Mouse (Mus musculus) heart, embryonic 14.5 days (tissue): ENCODE measurements around the gene Gpha2. TPM values are rescaled to one million over a fixed set of nuclear protein-coding genes. Genes with fewer than 3 reads are reported as not detected.

ENCODE experiments used
- ATAC-seq: fragments of 200-750 bp; cut with Nextera tagmentation; 2 replicates; pipeline ENCODE4 v1.8.0; 2017; ENCODE audit warnings: low read depth, moderate TSS enrichment; ENCODE audit not compliant: insufficient number of reproducible peaks, insufficient read depth, low FRiP score
- H3K27ac ChIP-seq, 2 experiments: fragments of 200-500 bp in 1 of 2; fragments of 300-500 bp in 1 of 2; sonication (generic) in 1 of 2; replicated peaks in 1 of 2; 2 replicates each; pipeline ENCODE4 v1.5.1; 2012 to 2014; ENCODE audit warnings: low read depth in 2 of 2, low read length in 2 of 2, control low read depth in 1 of 2, mild to moderate bottlenecking in 1 of 2, mixed read lengths in 1 of 2; ENCODE audit not compliant: control insufficient read depth in 1 of 2, insufficient read depth in 1 of 2
- H3K27me3 ChIP-seq: fragments of 300-500 bp; sonication (generic); 2 replicates; pipeline ENCODE4 v1.6.1; 2014; ENCODE audit warnings: mild to moderate bottlenecking, low read length, control low read depth; ENCODE audit not compliant: control insufficient read depth, insufficient read depth
- H3K36me3 ChIP-seq: fragments of 300-500 bp; sonication (generic); 2 replicates; pipeline ENCODE4 v1.6.1; 2014; ENCODE audit warnings: mild to moderate bottlenecking, control low read depth, low read length, mixed read lengths; ENCODE audit not compliant: control insufficient read depth, insufficient read depth
- H3K4me1 ChIP-seq, 2 experiments: fragments of 200-500 bp in 1 of 2; fragments of 300-500 bp in 1 of 2; sonication (generic) in 1 of 2; 2 replicates each; pipeline ENCODE4 v1.6.1; 2012 to 2014; ENCODE audit warnings: low read length in 2 of 2, control low read depth in 1 of 2, mixed read lengths in 1 of 2; ENCODE audit not compliant: control insufficient read depth in 2 of 2, insufficient read depth in 2 of 2
- H3K4me2 ChIP-seq: fragments of 300-500 bp; sonication (generic); 2 replicates; pipeline ENCODE4 v1.6.1; 2014; ENCODE audit warnings: mild to moderate bottlenecking, low read length
- H3K4me3 ChIP-seq, 2 experiments: fragments of 200-500 bp in 1 of 2; fragments of 300-500 bp in 1 of 2; sonication (generic) in 1 of 2; 2 replicates each; pipeline ENCODE4 v1.5.1; 2012 to 2014; ENCODE audit warnings: low read length in 2 of 2, mild to moderate bottlenecking in 2 of 2, control low read depth in 1 of 2, low read depth in 1 of 2, moderate library complexity in 1 of 2; ENCODE audit not compliant: control insufficient read depth in 1 of 2, insufficient read depth in 1 of 2
- H3K9ac ChIP-seq: fragments of 300-500 bp; sonication (generic); 2 replicates; pipeline ENCODE4 v1.6.1; 2014; ENCODE audit warnings: mild to moderate bottlenecking, low read length
- H3K9me3 ChIP-seq: fragments of 300-500 bp; sonication (generic); 2 replicates; pipeline ENCODE4 v1.6.1; 2016; ENCODE audit warnings: low read length, control low read depth; ENCODE audit not compliant: control insufficient read depth
- WGBS: fragments of 180-500 bp; shearing (Covaris S2); extraction: QIAGEN DNeasy Blood & Tissue Kit; methylation state at CpG from one replicate; pipeline ENCODE4 v1.1.7; 2014; 5-methylcytosine and 5-hydroxymethylcytosine counted together
- microRNA counts: library from miRNA; unstranded; fragments of <30 nt; microRNA quantifications from one replicate; lab custom pipeline; 2016
- microRNA-seq: library from miRNA; unstranded; fragments of <30 nt; microRNA quantifications from one replicate; pipeline ENCODE4, GENCODE M21; 2016
- polyA plus RNA-seq: library from polyadenylated mRNA; unstranded; fragments of >200 nt; fragmentation: Nextera tagmentation; extraction: Ambion mirVana; gene quantifications from 2 replicates; pipeline ENCODE4 v1.2.1, GENCODE M21; 2014

The Gpha2 gene
- polyA plus RNA-seq, 1 experiment from 2014 or later = not detected

- no peaks in the 10 kb centered on the region for H3K27me3 ChIP-seq
- peaks cover 13 to 19% of the 10 kb centered on the region in 2 experiments for H3K4me1 ChIP-seq
- H3K36me3 ChIP-seq = no peaks in the 10 kb centered on the region
- no peak overlapping the region for H3K27ac ChIP-seq
- H3K4me3 ChIP-seq = no peak overlapping the region
- H3K4me2 ChIP-seq = no peak overlapping the region
- ATAC-seq = no peak
- H3K9ac ChIP-seq = no peak overlapping the region
- no peaks in the 10 kb centered on the region for H3K9me3 ChIP-seq
- 84% methylated on average over 4 of the region's 4 CpGs for WGBS
Measured at GRCm38 (mm10) chr19:6273592-6273991, 47.4 kb downstream of the Gpha2 start.

- WGBS = 84% methylated on average over 13 of the region's 13 CpGs
- Histone ChIP-seq H3K36me3 (peaks cover 3% of the 10 kb centered on the region; the same call in 1 of the 2 replicates), H3K9ac (no peak overlapping the region), H3K4me3 (no peak overlapping the region), H3K27me3 (no peaks in the 10 kb centered on the region), H3K9me3 (no peaks in the 10 kb centered on the region), H3K4me2 (no peak overlapping the region), H3K4me1 (peaks cover 17 to 24% of the 10 kb centered on the region in 2 experiments), H3K27ac (no peak overlapping the region)
- no peak for ATAC-seq
Measured at GRCm38 (mm10) chr19:6273998-6274608, 47.9 kb downstream of the Gpha2 start.

GRCm38 (mm10) chr19:6275740-6276389 lies 49.7 kb downstream of the Gpha2 start:
- ATAC-seq = 0 out of 2 replicates have a peak, but pooled peaks have one; percentile 2
- peak overlapping the region; percentile 80 for H3K4me2 ChIP-seq

DNA sequence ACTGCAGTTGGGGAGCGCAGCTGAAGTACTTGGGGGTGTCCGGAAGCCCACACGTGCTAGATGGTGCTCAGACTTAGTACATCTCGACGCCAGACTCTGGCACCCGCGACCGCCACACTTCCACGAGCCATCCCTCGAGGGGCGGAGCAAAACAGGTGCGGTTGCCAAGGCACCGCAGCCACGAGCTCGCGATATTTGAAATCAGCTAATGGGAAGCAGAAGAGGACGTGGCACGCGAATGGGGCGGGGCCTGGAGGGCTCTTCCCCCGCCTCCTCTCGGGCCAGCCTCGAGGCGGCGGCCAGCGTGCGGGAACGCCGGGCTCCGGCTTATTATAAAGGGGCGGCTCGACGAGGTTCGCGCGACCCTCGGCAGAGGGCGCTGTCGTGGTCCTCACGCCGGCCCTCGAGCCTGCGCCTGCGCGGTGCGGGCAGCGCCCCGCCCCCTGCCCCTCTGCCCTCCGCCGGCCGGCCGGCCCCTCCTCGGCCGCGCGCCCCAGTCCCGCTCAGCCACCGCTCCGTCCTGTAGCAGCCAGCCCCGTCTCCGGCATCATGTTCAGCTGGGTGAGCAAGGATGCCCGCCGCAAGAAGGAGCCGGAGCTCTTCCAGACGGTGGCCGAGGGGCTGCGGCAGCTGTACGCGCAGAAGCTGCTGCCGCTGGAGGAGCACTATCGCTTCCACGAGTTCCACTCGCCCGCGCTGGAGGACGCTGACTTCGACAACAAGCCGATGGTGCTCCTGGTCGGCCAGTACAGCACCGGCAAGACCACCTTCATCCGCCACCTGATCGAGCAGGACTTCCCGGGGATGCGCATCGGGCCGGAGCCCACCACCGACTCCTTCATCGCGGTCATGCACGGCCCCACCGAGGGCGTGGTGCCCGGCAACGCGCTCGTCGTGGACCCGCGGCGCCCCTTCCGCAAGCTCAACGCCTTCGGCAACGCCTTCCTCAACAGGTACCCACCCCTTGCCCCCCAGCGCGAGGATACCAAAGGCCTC lies 50.5 kb downstream of the Gpha2 start, which contains the start of gene Ehd1:
Gene Ehd1 (plus strand): TSS at position 300 of the 996 bp plus-strand sequence.
- Histone ChIP-seq H3K27me3 (no peaks in the 10 kb centered on the region), H3K9ac (peak within 1 kb of the TSS; percentile 84), H3K4me1 (peaks cover 37 to 46% of the 10 kb centered on the region in 2 experiments), H3K27ac (peak within 1 kb of the TSS; percentile 73 to 77), H3K36me3 (peaks cover 29% of the 10 kb centered on the region), H3K4me2 (peak within 1 kb of the TSS; percentile 80), H3K4me3 (peak within 1 kb of the TSS; percentile 75 to 82), H3K9me3 (no peaks in the 10 kb centered on the region)
- ATAC-seq = peak; percentile 93
- under 1% methylated on average over 102 of the region's 106 CpGs for WGBS

More at GRCm38 (mm10) chr19:6275740-6276389, 49.7 kb downstream of the Gpha2 start:
- Histone ChIP-seq H3K9me3 (no peaks in the 10 kb centered on the region), H3K27ac (peak overlapping the region; percentile 72 to 73), H3K27me3 (no peaks in the 10 kb centered on the region), H3K4me3 (peak overlapping the region; percentile 59 to 75), H3K4me1 (peaks cover 32 to 42% of the 10 kb centered on the region in 2 experiments), H3K9ac (peak overlapping the region; percentile 70), H3K36me3 (peaks cover 21% of the 10 kb centered on the region)
- 10% methylated on average over 15 of the region's 15 CpGs for WGBS

MicroRNAs within 50 kb of the gene (microRNA counts, 519-probe panel; counts per million panel counts)
- 322 counts per million, percentile 70 among the panel's probes with 10 or more counts for microRNA mmu-miR-192 (lab: Ali Mortazavi, UCI)

Small RNA genes within 50 kb of the gene (microRNA-seq; reads per million reads assigned to microRNA genes)
- 60.4 reads per million, percentile 45 among the genes with 10 or more reads in this experiment for gene Mir192
- gene Mir194-2 = 60.1 reads per million, percentile 45 among the genes with 10 or more reads in this experiment

Other genes with a start within 250 kb of the Gpha2 start
- gene Slc22a20, start 240.2 kb upstream of the Gpha2 start, polyA plus RNA-seq = not detected in 2 replicates
- gene Capn1, start 210.5 kb upstream of the Gpha2 start, polyA plus RNA-seq = 6.5 and 7.3 TPM in 2 replicates
- 14.8 and 16.0 TPM in 2 replicates for gene Syvn1, start 179.8 kb upstream of the Gpha2 start, polyA plus RNA-seq
- 64.5 and 69.4 TPM in 2 replicates for gene Mrpl49, start 168.6 kb upstream of the Gpha2 start, polyA plus RNA-seq
- gene Fau, start 168.5 kb upstream of the Gpha2 start, polyA plus RNA-seq = 562 and 618 TPM in 2 replicates
- gene Znhit2, start 165.2 kb upstream of the Gpha2 start, polyA plus RNA-seq = 25.5 and 25.6 TPM in 2 replicates
- 6.7 and 7.6 TPM in 2 replicates for gene Tm7sf2, start 158.0 kb upstream of the Gpha2 start, polyA plus RNA-seq
- gene Vps51, start 149.1 kb upstream of the Gpha2 start, polyA plus RNA-seq = 36.9 and 44.8 TPM in 2 replicates
- not detected in 2 replicates for gene Tmem262, start 146.3 kb upstream of the Gpha2 start, polyA plus RNA-seq
- gene Gm28374, start 144.1 kb upstream of the Gpha2 start, polyA plus RNA-seq = 0.47 and 0.49 TPM in 2 replicates
- 46.6 and 52.9 TPM in 2 replicates for gene Zfpl1, start 141.4 kb upstream of the Gpha2 start, polyA plus RNA-seq
- 24.0 and 24.5 TPM in 2 replicates for gene Cdca5, start 141.4 kb upstream of the Gpha2 start, polyA plus RNA-seq
- 0.38 TPM in 1 of 2 replicates, not detected in the other for gene AC131692.1, start 132.0 kb upstream of the Gpha2 start, polyA plus RNA-seq
- 0.12 and 0.20 TPM in 2 replicates for gene Naaladl1, start 120.6 kb upstream of the Gpha2 start, polyA plus RNA-seq
- 36.0 and 36.3 TPM in 2 replicates for gene Sac3d1, start 107.7 kb upstream of the Gpha2 start, polyA plus RNA-seq
- 21.5 and 23.9 TPM in 2 replicates for gene Snx15, start 98.1 kb upstream of the Gpha2 start, polyA plus RNA-seq
- 0.30 TPM in 1 of 2 replicates, not detected in the other for gene Batf2, start 85.4 kb upstream of the Gpha2 start, polyA plus RNA-seq
- 61.3 and 70.7 TPM in 2 replicates for gene Arl2, start 84.8 kb upstream of the Gpha2 start, polyA plus RNA-seq
- not detected in 2 replicates for gene Majin, start 42.0 kb upstream of the Gpha2 start, polyA plus RNA-seq
- gene Ppp2r5b, start 9.5 kb downstream of the Gpha2 start, polyA plus RNA-seq = 20.7 and 26.0 TPM in 2 replicates
- gene Atg2a, start 15.3 kb downstream of the Gpha2 start, polyA plus RNA-seq = 7.1 and 7.8 TPM in 2 replicates
- gene Ehd1, start 50.3 kb downstream of the Gpha2 start, polyA plus RNA-seq = 51.7 and 60.0 TPM in 2 replicates
- 0.43 and 0.78 TPM in 2 replicates for gene Cdc42bpg, start 80.1 kb downstream of the Gpha2 start, polyA plus RNA-seq
- 23.3 and 24.1 TPM in 2 replicates for gene Men1, start 108.6 kb downstream of the Gpha2 start, polyA plus RNA-seq
- 9.0 and 13.0 TPM in 2 replicates for gene Map4k2, start 114.8 kb downstream of the Gpha2 start, polyA plus RNA-seq
- gene Sf1, start 137.3 kb downstream of the Gpha2 start, polyA plus RNA-seq = 86.9 and 93.1 TPM in 2 replicates
- 225 and 226 TPM in 2 replicates for gene Pygm, start 158.0 kb downstream of the Gpha2 start, polyA plus RNA-seq
- gene Rasgrp2, start 173.0 kb downstream of the Gpha2 start, polyA plus RNA-seq = 44.8 and 48.9 TPM in 2 replicates
- 0.12 and 0.66 TPM in 2 replicates for gene Nrxn2, start 192.4 kb downstream of the Gpha2 start, polyA plus RNA-seq